14 mouse cellular contexts compared by ENCODE assay signal in the genomic region with DNA sequence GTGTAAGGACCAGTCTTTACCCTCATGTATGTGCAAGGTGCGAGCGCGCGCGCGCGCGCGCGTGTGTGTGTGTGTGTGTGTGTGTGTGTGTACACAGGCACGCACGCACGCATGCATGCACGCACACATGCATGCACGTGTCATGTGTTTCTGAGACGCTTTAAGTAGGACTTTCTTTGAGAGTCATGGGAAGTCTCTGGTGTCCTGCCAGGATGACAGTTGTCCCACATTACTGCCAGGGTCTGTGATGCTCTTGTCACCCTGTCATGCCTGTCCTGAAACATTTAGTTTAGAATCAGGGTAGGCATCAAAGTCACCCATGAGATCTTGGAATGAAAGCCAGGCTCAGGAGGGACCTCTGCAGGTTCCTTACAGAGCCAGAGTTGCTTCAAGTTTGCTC. TPM values are rescaled to one million over a fixed set of nuclear protein-coding genes. Genes with fewer than 3 reads are reported as not detected.
DNase-seq lines count a peak whose midpoint lies in the region; ATAC-seq and TF ChIP-seq lines count a peak whose summit lies in the region.
"Had no signal": no experiment of that assay in that cellular context is flagged by ENCODE, and none has a peak within 500 bp of the region (broad histone marks: within the 10 kb centered on the region; RNA-seq: fewer than 3 reads in every experiment).

No protein-coding gene starts in this region.

- peak overlapping the region; percentile 92 for H3K27ac ChIP-seq in hindbrain, embryonic 10.5 days
- H3K27ac ChIP-seq in midbrain, embryonic 12.5 days (replicated peaks), result no peak overlapping the region
- peak overlapping the region; percentile 34 for H3K27ac ChIP-seq in olfactory bulb, adult 2 months (ENCODE audit: insufficient read depth, low read depth, low read length)
- H3K27ac ChIP-seq in heart, embryonic 11.5 days (ENCODE audit: low read depth, low read length), result no peak overlapping the region
- H3K27ac ChIP-seq: heart, embryonic 15.5 days; kidney, postnatal 0 days; liver, embryonic 12.5 days had no signal

- peak overlapping the region; percentile 76 for H3K4me3 ChIP-seq in hindbrain, embryonic 10.5 days
- H3K4me3 ChIP-seq in midbrain, embryonic 12.5 days, result peak overlapping the region; percentile 66
- H3K4me3 ChIP-seq in olfactory bulb, adult 2 months (ENCODE audit: insufficient read depth, low read depth, low read length), result peak overlapping the region; percentile 59
- H3K4me3 ChIP-seq in heart, embryonic 11.5 days (ENCODE audit: low read depth, low read length), result no peak overlapping the region
- H3K4me3 ChIP-seq: liver, embryonic 12.5 days had no signal

- H3K4me2 ChIP-seq in midbrain, embryonic 12.5 days (replicated peaks), result peak overlapping the region; percentile 75
- H3K4me2 ChIP-seq in heart, embryonic 11.5 days, result no peak overlapping the region
- H3K4me2 ChIP-seq: liver, embryonic 12.5 days had no signal

- no peaks in the 10 kb centered on the region for H3K9me3 ChIP-seq in hindbrain, embryonic 10.5 days
- H3K9me3 ChIP-seq in midbrain, embryonic 12.5 days, result no peaks in the 10 kb centered on the region
- H3K9me3 ChIP-seq in heart, embryonic 11.5 days (replicated peaks; ENCODE audit: control insufficient read depth, low read length), result no peaks in the 10 kb centered on the region; the same call in 1 of the 2 replicates
- H3K9me3 ChIP-seq: heart, embryonic 15.5 days; liver, embryonic 12.5 days had no signal

- TF ChIP-seq CTCF in olfactory bulb, adult 2 months (IDR thresholded peaks at IDR 0.05; ENCODE audit: insufficient read depth, low read depth, low read length), result no peak

- H3K36me3 ChIP-seq in hindbrain, embryonic 10.5 days, result no peaks in the 10 kb centered on the region
- no peaks in the 10 kb centered on the region for H3K36me3 ChIP-seq in midbrain, embryonic 12.5 days
- no peaks in the 10 kb centered on the region for H3K36me3 ChIP-seq in heart, embryonic 11.5 days (ENCODE audit: control insufficient read depth, insufficient read depth, low read length)
- H3K36me3 ChIP-seq: heart, embryonic 15.5 days; liver, embryonic 12.5 days had no signal

- H3K9ac ChIP-seq in midbrain, embryonic 12.5 days (replicated peaks), result no peak overlapping the region
- H3K9ac ChIP-seq in heart, embryonic 11.5 days (ENCODE audit: low read depth, low read length), result no peak overlapping the region
- H3K9ac ChIP-seq: heart, embryonic 15.5 days; liver, embryonic 12.5 days had no signal

- ATAC-seq in midbrain, embryonic 12.5 days (ENCODE audit: low FRiP score, low read depth), result no peak
- no peak for ATAC-seq in heart, embryonic 11.5 days (replicated peaks; ENCODE audit: insufficient number of reproducible peaks, low FRiP score, low TSS enrichment)
- ATAC-seq: liver, embryonic 12.5 days; lung, postnatal 0 days had no signal

- DNase-seq in cerebellum, postnatal 14 days, result peak; percentile 29 to 45
- no peak for DNase-seq in cerebellum, adult 9-10 months
- no peak for DNase-seq in hindbrain, embryonic 10.5 days (ENCODE audit: low spot score)
- DNase-seq in adrenal gland, postnatal 4 days (ENCODE audit: low spot score in 2 of 2), result no peak
- no peak for DNase-seq in thymus, postnatal 25 days
- DNase-seq: adrenal gland, adult 8-10 months had no signal

- 96% methylated on average over 16 of the region's 16 CpGs for WGBS in hindbrain, embryonic 10.5 days
- 93% methylated on average over 16 of the region's 16 CpGs for WGBS in midbrain, embryonic 12.5 days
- 81% methylated on average over 16 of the region's 16 CpGs for WGBS in olfactory bulb, adult 2 months
- WGBS in heart, embryonic 11.5 days (ENCODE audit: insufficient replicate concordance), result 95% methylated on average over 16 of the region's 16 CpGs

- H3K27me3 ChIP-seq in hindbrain, embryonic 10.5 days (ENCODE audit: insufficient read depth, poor library complexity, severe bottlenecking), result peaks cover 31% of the 10 kb centered on the region
- H3K27me3 ChIP-seq in midbrain, embryonic 12.5 days, result peaks cover 19% of the 10 kb centered on the region
- H3K27me3 ChIP-seq in heart, embryonic 11.5 days (ENCODE audit: control insufficient read depth, insufficient read depth, low read length), result peaks cover 31% of the 10 kb centered on the region

- peaks cover 40% of the 10 kb centered on the region for H3K4me1 ChIP-seq in hindbrain, embryonic 10.5 days (replicated peaks)
- H3K4me1 ChIP-seq in midbrain, embryonic 12.5 days, result peaks cover 13% of the 10 kb centered on the region
- peaks cover 4% of the 10 kb centered on the region; the same call in 1 of the 2 replicates for H3K4me1 ChIP-seq in olfactory bulb, adult 2 months (ENCODE audit: control insufficient read depth, insufficient read depth, low read length)
- H3K4me1 ChIP-seq in heart, embryonic 11.5 days (ENCODE audit: control insufficient read depth, insufficient read depth, low read length), result peaks cover 2% of the 10 kb centered on the region; the same call in 1 of the 2 replicates
- H3K4me1 ChIP-seq: liver, embryonic 12.5 days had no signal

- no peak for TF ChIP-seq POLR2A in olfactory bulb, adult 2 months (IDR thresholded peaks at IDR 0.05; ENCODE audit: insufficient read depth, low read depth, low read length)

RNA-seq across cellular contexts. Expression of a gene that starts 1.4 kb away (rescaled TPM):
- 2.8 TPM in 2 replicates for polyA plus RNA-seq in hindbrain, embryonic 10.5 days (2016; fragmentation: Nextera tagmentation; extraction: Ambion mirVana)
- 3.8 and 4.0 TPM in 2 replicates for polyA plus RNA-seq in midbrain, embryonic 12.5 days (2016; fragmentation: Nextera tagmentation; extraction: Ambion mirVana)
- 104 and 164 TPM in 2 replicates for polyA plus RNA-seq in olfactory bulb, adult 2 months (2012; ENCODE audit: insufficient read depth, insufficient read length, low replicate concordance, missing spikeins)
- total RNA-seq in adrenal gland, postnatal 4 days (2021), result 1 to 10 TPM; 1.1 to 1.3 TPM
- polyA plus RNA-seq in heart, embryonic 11.5 days (2014; fragmentation: Nextera tagmentation; extraction: Ambion mirVana), result 2.1 and 2.5 TPM in 2 replicates
- total RNA-seq: megakaryocyte-erythroid progenitor cell, adult 5-6 weeks had no signal

Comparison
In these comparisons a context has a peak if more than half of its experiments do, and no peak if none do; other contexts are left out.
1. DNase-seq: peak in cerebellum, postnatal 14 days (2 of 2); none in cerebellum, adult 9-10 months (single experiment), hindbrain, embryonic 10.5 days (single experiment), adrenal gland, postnatal 4 days (0 of 2) and thymus, postnatal 25 days (single experiment).
2. H3K27ac ChIP-seq: peak in hindbrain, embryonic 10.5 days (single experiment) and olfactory bulb, adult 2 months (single experiment); none in midbrain, embryonic 12.5 days (single experiment) and heart, embryonic 11.5 days (single experiment).
3. RNA of a gene that starts 1.4 kb away (polyA plus RNA-seq): 104 to 164 TPM in olfactory bulb, adult 2 months; 3.8 to 4.0 TPM in midbrain, embryonic 12.5 days, 2.8 TPM in hindbrain, embryonic 10.5 days and 2.1 to 2.5 TPM in heart, embryonic 11.5 days; every median in the first group is over 10 times any median in the second.